Mouse (Mus musculus): ENCODE measurements around the gene Slc37a1. TPM values are rescaled to one million over a fixed set of nuclear protein-coding genes. Genes with fewer than 3 reads are reported as not detected.
A peak's percentile ranks its signal among the peaks of the same experiment; 100 is the strongest.

Slc37a1 gene
- total and polyA plus RNA-seq, 3 experiments: 1.9 to 6.6 (median 2.2) TPM

DNA sequence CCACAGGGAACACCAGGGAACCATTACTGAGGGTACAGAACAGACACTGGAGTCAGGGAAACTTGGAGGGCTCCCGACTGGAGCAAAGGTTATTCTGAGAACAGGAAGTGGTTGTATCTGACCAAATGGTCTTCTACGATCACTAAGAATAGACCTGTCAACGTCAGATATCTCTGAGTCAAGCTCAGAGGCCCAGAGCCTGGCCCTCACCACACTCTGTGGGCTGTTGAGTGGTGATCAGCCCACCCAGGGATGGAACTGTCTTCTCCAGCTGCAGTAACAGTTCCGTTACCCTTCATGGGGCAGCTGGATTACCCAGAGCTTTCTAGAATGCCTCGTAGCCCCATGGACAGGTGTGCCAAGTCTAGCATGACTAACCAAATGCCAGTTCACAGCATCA is 41.3 kb upstream of the Slc37a1 start:
- dilution Hi-C loops (cut with MboI; ENCODE audit: extremely low pct_ligation_motif_present, extremely low pct_unique_long_range_greater_than_20kb, low sequenced_read_pairs) (no loop called here), in situ Hi-C loops (cut with MboI; ENCODE audit: low pct_ligation_motif_present, low pct_unique_long_range_greater_than_20kb, low sequenced_read_pairs) (loop anchor here (25.0 kb wide), 1 partner anchor 233 kb away; no protein-coding TSS in a partner anchor)
- peak; percentile 77 for DNase-seq (ENCODE audit: extremely low read depth)
- Histone ChIP-seq H3K79me2 (replicated peaks; ENCODE audit: control insufficient read depth, extremely low read depth, insufficient read depth, poor library complexity, severe bottlenecking) (no peaks in the 10 kb centered on the region), H3K9ac (ENCODE audit: insufficient read depth, low read depth) (no peak overlapping the region), H3K4me3 (replicated peaks in 1 of 3; ENCODE audit: low read depth in 2 of 3, low read length in 2 of 3, poor library complexity in 1 of 3) (no peak overlapping the region), H3K4me1 (ENCODE audit: control insufficient read depth in 1 of 2, insufficient read depth in 2 of 2) (peaks cover 6 to 15% of the 10 kb centered on the region in 2 experiments), H3K4me2 (ENCODE audit: insufficient read depth, low read depth, poor library complexity, severe bottlenecking) (0 out of 2 replicates have a peak overlapping the region, but pooled peaks have one; percentile 9), H3K27ac (ENCODE audit: insufficient read depth, low read depth) (no peak overlapping the region), H3K9me3 (replicated peaks; ENCODE audit: low read length) (peaks cover 12% of the 10 kb centered on the region), H3K27me3 (replicated peaks) (peaks cover 16% of the 10 kb centered on the region), H3K36me3 (replicated peaks in 1 of 2; ENCODE audit: control insufficient read depth in 1 of 2, insufficient read depth in 1 of 2, low read length in 1 of 2) (no peaks in the 10 kb centered on the region)
- TF ChIP-seq MAX (IDR thresholded peaks at IDR 0.05; ENCODE audit: low read length) (0 out of 2 replicates have a peak, but pooled peaks have one; percentile 34), RCOR1 (conservative IDR thresholded peaks at IDR 0.05; ENCODE audit: low read depth, low read length) (peak; percentile 58; the same call in 1 of the 2 replicates), ELF1 (IDR thresholded peaks at IDR 0.05; ENCODE audit: low read depth, low read length) (0 out of 2 replicates have a peak, but pooled peaks have one; percentile 11), MEF2A (IDR thresholded peaks at IDR 0.05; ENCODE audit: borderline replicate concordance, low read depth, low read length) (peak; percentile 82), TBP (conservative IDR thresholded peaks at IDR 0.05; ENCODE audit: low read depth, low read length) (no peak), RAD21 (IDR thresholded peaks at IDR 0.05; ENCODE audit: low read depth, low read length) (no peak), BHLHE40 (IDR thresholded peaks at IDR 0.05; ENCODE audit: low read depth, low read length) (0 out of 2 replicates have a peak, but pooled peaks have one; percentile 51), NRF1 (IDR thresholded peaks at IDR 0.05; ENCODE audit: low read depth, low read length) (no peak), CTCF (conservative IDR thresholded peaks at IDR 0.05 in 1 of 2, IDR thresholded peaks at IDR 0.05 in 1 of 2; ENCODE audit: low read depth in 2 of 2, low read length in 2 of 2) (no peak), UBTF (IDR thresholded peaks at IDR 0.05; ENCODE audit: low read depth, low read length) (no peak), POLR2AphosphoS2 (IDR thresholded peaks at IDR 0.05; ENCODE audit: low read depth, low read length) (no peak), NELFE (IDR thresholded peaks at IDR 0.05; ENCODE audit: low read depth, low read length) (no peak), MAFK (IDR thresholded peaks at IDR 0.05; ENCODE audit: insufficient replicate concordance, low read length) (0 out of 2 replicates have a peak, but pooled peaks have one; percentile 34), MYC (IDR thresholded peaks at IDR 0.05; ENCODE audit: low read depth, low read length) (0 out of 2 replicates have a peak, but pooled peaks have one; percentile 21), IRF4 (IDR thresholded peaks at IDR 0.05; ENCODE audit: low read depth, low read length) (peak; percentile 43), ZMIZ1 (IDR thresholded peaks at IDR 0.05; ENCODE audit: low read depth, low read length) (no peak), GABPA (IDR thresholded peaks at IDR 0.05; ENCODE audit: insufficient replicate concordance, low read depth, low read length) (no peak), EP300 (IDR thresholded peaks at IDR 0.05; ENCODE audit: low read length) (peak; percentile 73), MAZ (IDR thresholded peaks at IDR 0.05; ENCODE audit: low read depth, low read length) (0 out of 2 replicates have a peak, but pooled peaks have one; percentile 61), TCF12 (IDR thresholded peaks at IDR 0.05; ENCODE audit: low read depth, low read length) (peak; percentile 77), CHD2 (IDR thresholded peaks at IDR 0.05; ENCODE audit: low read length) (0 out of 2 replicates have a peak, but pooled peaks have one; percentile 11), CHD1 (IDR thresholded peaks at IDR 0.05; ENCODE audit: low read depth, low read length) (no peak), ETS1 (conservative IDR thresholded peaks at IDR 0.05; ENCODE audit: low read depth, low read length) (peak; percentile 80)
